Mouse (Mus musculus): ENCODE results near the gene Ell. TPM values are rescaled to one million over a fixed set of nuclear protein-coding genes. Genes with fewer than 3 reads are reported as not detected.

Ell gene
- polyA plus RNA-seq, 1 experiment from 2014 or later: 9.5 TPM

DNA sequence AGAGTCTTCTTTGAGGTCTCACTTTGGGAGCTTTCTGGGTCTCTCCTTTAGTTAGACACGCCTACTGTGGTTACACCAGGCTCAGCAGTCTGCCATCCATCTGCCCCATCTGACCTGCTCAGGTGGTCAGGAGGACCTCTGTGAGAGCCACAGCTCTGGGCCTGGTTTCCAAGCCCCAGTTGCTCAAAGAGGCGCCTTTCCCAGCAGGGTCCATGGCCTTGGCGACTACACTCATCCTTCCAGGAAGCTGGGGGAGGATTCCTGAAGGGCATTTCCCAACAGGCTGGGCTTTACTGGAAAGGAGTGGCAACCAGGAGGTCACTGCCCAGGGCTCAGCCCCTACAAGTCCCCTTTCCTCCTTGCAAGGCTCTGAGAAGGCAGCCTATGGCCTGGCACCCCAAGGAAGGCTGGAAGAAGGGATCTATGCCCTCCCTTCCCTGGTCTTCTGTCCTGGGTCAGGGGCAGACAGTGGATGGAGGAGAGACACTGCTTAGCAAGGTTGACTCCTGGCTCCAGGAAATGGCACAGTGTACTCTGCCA is 25.5 kb downstream of the Ell start:
- peak overlapping the region; percentile 25; the same call in 1 of the 2 replicates for H3K27ac ChIP-seq (ENCODE audit: low read depth)

GRCm38 (mm10) chr8:70565561-70565960 is 26.3 kb downstream of the Ell start:
- 19% methylated on average over 3 of the region's 3 CpGs for WGBS (ENCODE audit: insufficient replicate concordance)
- Histone ChIP-seq H3K4me2 (ENCODE audit: low read depth, low read length) (no peak overlapping the region), H3K4me3 (ENCODE audit: low read depth, low read length) (no peak overlapping the region), H3K4me1 (ENCODE audit: insufficient read depth) (peaks cover 55% of the 10 kb centered on the region), H3K27me3 (ENCODE audit: insufficient read depth, low read length) (no peaks in the 10 kb centered on the region), H3K9ac (replicated peaks) (no peak overlapping the region), H3K9me3 (ENCODE audit: low read length) (no peaks in the 10 kb centered on the region), H3K27ac (ENCODE audit: low read depth) (peak overlapping the region; percentile 25), H3K36me3 (replicated peaks; ENCODE audit: insufficient read depth, low read length) (peaks cover 2% of the 10 kb centered on the region; the same call in 1 of the 2 replicates)
- DNase-seq: peak; percentile 71
- no peak for TF ChIP-seq CTCF (IDR thresholded peaks at IDR 0.05; ENCODE audit: low read depth)
- TF ChIP-seq EP300 (IDR thresholded peaks at IDR 0.05; ENCODE audit: low read depth): no peak
- ATAC-seq: peak; percentile 35

More for the DNA sequence above, 25.5 kb downstream of the Ell start:
- Histone ChIP-seq H3K27me3 (ENCODE audit: insufficient read depth, low read length) (no peaks in the 10 kb centered on the region), H3K4me1 (ENCODE audit: insufficient read depth) (peaks cover 59% of the 10 kb centered on the region), H3K9ac (replicated peaks) (0 out of 2 replicates have a peak overlapping the region, but pooled peaks have one; percentile 28), H3K4me2 (ENCODE audit: low read depth, low read length) (no peak overlapping the region), H3K4me3 (ENCODE audit: low read depth, low read length) (no peak overlapping the region), H3K9me3 (ENCODE audit: low read length) (no peaks in the 10 kb centered on the region), H3K36me3 (replicated peaks; ENCODE audit: insufficient read depth, low read length) (peaks cover 4% of the 10 kb centered on the region; the same call in 1 of the 2 replicates)
- no peak for ATAC-seq
- 77% methylated on average over 3 of the region's 3 CpGs for WGBS (ENCODE audit: insufficient replicate concordance)
- TF ChIP-seq EP300 (IDR thresholded peaks at IDR 0.05; ENCODE audit: low read depth) (no peak), CTCF (IDR thresholded peaks at IDR 0.05; ENCODE audit: low read depth) (no peak)
- DNase-seq: no peak

DNA sequence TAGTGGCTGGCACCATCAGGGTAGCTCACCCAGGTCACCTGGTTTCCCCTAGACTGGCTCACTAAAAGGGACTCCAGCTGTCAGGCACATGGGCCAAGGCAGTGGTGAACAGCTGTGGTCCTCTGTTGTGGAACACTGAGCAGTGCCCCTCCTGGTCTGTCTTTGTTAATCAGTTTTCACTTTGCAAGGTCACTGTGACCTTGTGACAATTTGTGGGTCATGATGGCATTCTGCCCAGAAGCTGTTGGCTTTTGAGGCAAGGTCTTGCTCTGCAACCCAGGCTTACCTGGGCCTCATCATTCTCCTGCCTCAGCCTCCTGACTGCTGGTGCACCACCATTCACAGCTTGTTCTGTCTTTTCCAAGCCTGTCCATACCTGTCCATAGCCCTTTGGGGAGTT is 31.1 kb downstream of the Ell start:
- H3K9ac ChIP-seq (replicated peaks): peak overlapping the region; percentile 21; the same call in 1 of the 2 replicates
- H3K27me3 ChIP-seq (ENCODE audit: insufficient read depth, low read length): no peaks in the 10 kb centered on the region
- peaks cover 23% of the 10 kb centered on the region for H3K4me1 ChIP-seq (ENCODE audit: insufficient read depth)
- no peaks in the 10 kb centered on the region for H3K9me3 ChIP-seq (ENCODE audit: low read length)
- peaks cover 9% of the 10 kb centered on the region; the same call in 1 of the 2 replicates for H3K36me3 ChIP-seq (replicated peaks; ENCODE audit: insufficient read depth, low read length)
- peak overlapping the region; percentile 55; the same call in 1 of the 2 replicates for H3K27ac ChIP-seq (ENCODE audit: low read depth)
- H3K4me2 ChIP-seq (ENCODE audit: low read depth, low read length): no peak overlapping the region
- no peak for TF ChIP-seq CTCF (IDR thresholded peaks at IDR 0.05; ENCODE audit: low read depth)
- no peak for TF ChIP-seq EP300 (IDR thresholded peaks at IDR 0.05; ENCODE audit: low read depth)
- DNase-seq: no peak
- ATAC-seq: peak; percentile 38; the same call in 1 of the 2 replicates
- H3K4me3 ChIP-seq (ENCODE audit: low read depth, low read length): no peak overlapping the region

GRCm38 (mm10) chr8:70570990-70571389 is 31.7 kb downstream of the Ell start:
- Histone ChIP-seq H3K9me3 (ENCODE audit: low read length) (no peaks in the 10 kb centered on the region), H3K4me3 (ENCODE audit: low read depth, low read length) (no peak overlapping the region), H3K9ac (replicated peaks) (no peak overlapping the region), H3K27ac (ENCODE audit: low read depth) (no peak overlapping the region), H3K4me1 (ENCODE audit: insufficient read depth) (peaks cover 18% of the 10 kb centered on the region), H3K36me3 (replicated peaks; ENCODE audit: insufficient read depth, low read length) (peaks cover 9% of the 10 kb centered on the region; the same call in 1 of the 2 replicates), H3K4me2 (ENCODE audit: low read depth, low read length) (no peak overlapping the region), H3K27me3 (ENCODE audit: insufficient read depth, low read length) (no peaks in the 10 kb centered on the region)
- 79% methylated on average over 6 of the region's 6 CpGs for WGBS (ENCODE audit: insufficient replicate concordance)
- no peak for ATAC-seq
- DNase-seq: no peak
- no peak for TF ChIP-seq EP300 (IDR thresholded peaks at IDR 0.05; ENCODE audit: low read depth)
- no peak for TF ChIP-seq CTCF (IDR thresholded peaks at IDR 0.05; ENCODE audit: low read depth)

DNA sequence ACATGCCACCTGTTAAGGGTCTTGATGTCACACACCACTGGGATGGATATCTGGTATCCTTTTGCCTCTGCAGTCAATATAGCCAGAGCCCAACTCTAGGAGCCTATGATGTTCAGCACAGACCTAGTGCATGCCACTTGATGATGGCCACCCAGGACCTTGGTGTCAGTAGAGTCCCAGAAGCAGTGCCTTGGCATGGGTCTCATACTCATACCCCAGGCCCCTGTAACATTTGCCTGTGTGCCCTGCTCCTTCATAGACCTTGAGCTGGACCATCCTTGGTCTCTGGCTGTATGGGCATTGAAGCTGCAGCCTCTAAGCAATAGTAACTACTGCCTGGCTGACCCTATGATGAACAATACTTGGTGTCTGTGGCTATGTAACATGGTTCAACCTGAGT is 35.0 kb downstream of the Ell start:
- Histone ChIP-seq H3K4me2 (ENCODE audit: low read depth, low read length) (no peak overlapping the region), H3K4me1 (ENCODE audit: insufficient read depth) (peaks cover 18% of the 10 kb centered on the region), H3K4me3 (ENCODE audit: low read depth, low read length) (no peak overlapping the region), H3K9ac (replicated peaks) (no peak overlapping the region), H3K36me3 (replicated peaks; ENCODE audit: insufficient read depth, low read length) (peaks cover 21% of the 10 kb centered on the region), H3K9me3 (ENCODE audit: low read length) (no peaks in the 10 kb centered on the region), H3K27ac (ENCODE audit: low read depth) (no peak overlapping the region), H3K27me3 (ENCODE audit: insufficient read depth, low read length) (no peaks in the 10 kb centered on the region)
- no peak for ATAC-seq
- no peak for DNase-seq
- TF ChIP-seq EP300 (IDR thresholded peaks at IDR 0.05; ENCODE audit: low read depth) (no peak), CTCF (IDR thresholded peaks at IDR 0.05; ENCODE audit: low read depth) (no peak)

DNA sequence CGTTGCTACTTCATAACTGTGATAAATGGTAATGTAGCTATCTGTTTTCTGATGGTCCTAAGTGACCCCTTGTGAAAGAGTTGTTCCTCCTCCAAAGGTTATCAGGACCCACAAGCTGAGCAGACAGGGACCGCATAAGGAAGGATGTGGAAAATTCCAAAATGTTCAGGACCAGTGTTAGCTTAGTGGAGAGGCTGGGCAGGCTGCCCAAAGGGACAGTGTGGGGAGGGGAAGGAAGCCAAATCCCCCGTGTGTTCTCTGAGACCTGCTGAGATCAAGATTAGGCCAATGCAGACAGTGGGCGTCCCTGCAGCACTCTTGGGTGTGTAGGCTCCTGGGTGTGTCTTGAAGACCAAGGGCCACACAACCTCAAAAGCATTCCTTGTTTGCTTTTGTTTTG is 35.7 kb downstream of the Ell start:
- H3K27ac ChIP-seq (ENCODE audit: low read depth): no peak overlapping the region
- TF ChIP-seq CTCF (IDR thresholded peaks at IDR 0.05; ENCODE audit: low read depth) (no peak), EP300 (IDR thresholded peaks at IDR 0.05; ENCODE audit: low read depth) (no peak)
- no peak overlapping the region for H3K9ac ChIP-seq (replicated peaks)
- no peak for ATAC-seq
- 58% methylated on average over 4 of the region's 4 CpGs for WGBS (ENCODE audit: insufficient replicate concordance)
- no peaks in the 10 kb centered on the region for H3K9me3 ChIP-seq (ENCODE audit: low read length)
- H3K36me3 ChIP-seq (replicated peaks; ENCODE audit: insufficient read depth, low read length): peaks cover 23% of the 10 kb centered on the region
- H3K4me3 ChIP-seq (ENCODE audit: low read depth, low read length): no peak overlapping the region
- H3K4me1 ChIP-seq (ENCODE audit: insufficient read depth): peaks cover 14% of the 10 kb centered on the region
- no peaks in the 10 kb centered on the region for H3K27me3 ChIP-seq (ENCODE audit: insufficient read depth, low read length)
- H3K4me2 ChIP-seq (ENCODE audit: low read depth, low read length): no peak overlapping the region
- no peak for DNase-seq

Data from liver, postnatal 0 days (tissue).